Mouse (Mus musculus) lung, postnatal 36 days (tissue): ENCODE measurements around the gene Tmem59l.

Source experiments
- DNase-seq: peaks from one replicate; pipeline ENCODE4 v3.0.0; 2022; ENCODE audit warnings: mixed read lengths

The Tmem59l gene

GRCm38 (mm10) chr8:70458462-70458861 lies 28.7 kb downstream of the Tmem59l start:
- DNase-seq: no peak

- DNase-seq: no peak
These were observed 29.3 kb downstream of the Tmem59l start for GRCm38 (mm10) chr8:70457882-70458281.

GRCm38 (mm10) chr8:70456996-70457395 lies 30.2 kb downstream of the Tmem59l start:
- no peak for DNase-seq

- no peak for DNase-seq
These were observed 33.3 kb downstream of the Tmem59l start for GRCm38 (mm10) chr8:70453852-70454251.

GRCm38 (mm10) chr8:70452196-70452966 lies 34.8 kb downstream of the Tmem59l start:
- no peak for DNase-seq

- no peak for DNase-seq
These were observed 39.3 kb downstream of the Tmem59l start for GRCm38 (mm10) chr8:70447639-70448420.

GRCm38 (mm10) chr8:70445988-70446387 lies 41.2 kb downstream of the Tmem59l start:
- no peak for DNase-seq

GRCm38 (mm10) chr8:70443326-70443725 lies 43.8 kb downstream of the Tmem59l start:
- no peak for DNase-seq

- DNase-seq: no peak
These were observed 45.6 kb downstream of the Tmem59l start for GRCm38 (mm10) chr8:70441565-70441964.

- no peak for DNase-seq
These were observed 46.9 kb downstream of the Tmem59l start for GRCm38 (mm10) chr8:70440246-70440645.

GRCm38 (mm10) chr8:70439848-70440179 lies 47.3 kb downstream of the Tmem59l start:
- DNase-seq: no peak

- peak; percentile 95 for DNase-seq
These were observed 47.9 kb downstream of the Tmem59l start, which contains the start of gene Crtc1 for GRCm38 (mm10) chr8:70439055-70439847. Gene Crtc1, minus strand, starts transcription at chr8:70439579.

GRCm38 (mm10) chr8:70438423-70438822 lies 48.7 kb downstream of the Tmem59l start:
- DNase-seq: no peak

- no peak for DNase-seq
These were observed 52.0 kb downstream of the Tmem59l start for GRCm38 (mm10) chr8:70435156-70435555.
